Mouse (Mus musculus) frontal cortex, postnatal 25 days (tissue): ENCODE measurements around the gene Unc5c.

ENCODE experiments used
- DNase-seq, 2 experiments: peaks; one replicate each; pipeline ENCODE4 v3.0.0; 2022; ENCODE audit warnings: low spot score in 2 of 2

Unc5c gene

GRCm38 (mm10) chr3:141810944-141811343 is 345.9 kb downstream of the Unc5c start:
- DNase-seq, result no peak

- DNase-seq, result no peak
Measured at GRCm38 (mm10) chr3:141811348-141811747, 346.3 kb downstream of the Unc5c start.

- no peak for DNase-seq
Measured at GRCm38 (mm10) chr3:141814776-141815175, 349.8 kb downstream of the Unc5c start.

GRCm38 (mm10) chr3:141818615-141819312 is 353.7 kb downstream of the Unc5c start:
- DNase-seq, result no peak

- peak in 1 of 2 experiments; percentile 12 for DNase-seq
Measured at GRCm38 (mm10) chr3:141819331-141819941, 354.4 kb downstream of the Unc5c start.

- DNase-seq, result no peak
Measured at GRCm38 (mm10) chr3:141828301-141828700, 363.3 kb downstream of the Unc5c start.

- peak; percentile 48 to 63 for DNase-seq
Measured at GRCm38 (mm10) chr3:141831135-141831534, 366.1 kb downstream of the Unc5c start.

- no peak for DNase-seq
Measured at GRCm38 (mm10) chr3:141838864-141839263, 373.8 kb downstream of the Unc5c start.

- DNase-seq, result no peak
Measured at GRCm38 (mm10) chr3:141849206-141849605, 384.2 kb downstream of the Unc5c start.

GRCm38 (mm10) chr3:141850141-141850540 is 385.1 kb downstream of the Unc5c start:
- DNase-seq, result no peak

GRCm38 (mm10) chr3:141854339-141854738 is 389.3 kb downstream of the Unc5c start:
- no peak for DNase-seq

GRCm38 (mm10) chr3:141857123-141857522 is 392.1 kb downstream of the Unc5c start:
- DNase-seq, result no peak

GRCm38 (mm10) chr3:141862816-141863461 is 397.9 kb downstream of the Unc5c start:
- DNase-seq, result peak; percentile 20 to 63

GRCm38 (mm10) chr3:141871805-141872204 is 406.8 kb downstream of the Unc5c start:
- DNase-seq, result no peak

- no peak for DNase-seq
Measured at GRCm38 (mm10) chr3:141872337-141873042, 407.5 kb downstream of the Unc5c start.

GRCm38 (mm10) chr3:141882496-141882895 is 417.5 kb downstream of the Unc5c start:
- DNase-seq, result no peak

- DNase-seq, result no peak
Measured at GRCm38 (mm10) chr3:141884190-141884589, 419.2 kb downstream of the Unc5c start.
